Mouse (Mus musculus): Measurements from ENCODE around the gene Tubal3.

The Tubal3 gene

GRCm38 (mm10) chr13:3924483-3924882 is 6.4 kb downstream of the Tubal3 start:
- no peak for DNase-seq (ENCODE audit: low read depth, low spot score)

GRCm38 (mm10) chr13:3925632-3926031 is 7.6 kb downstream of the Tubal3 start:
- no peak for DNase-seq (ENCODE audit: low read depth, low spot score)

- no peak for DNase-seq (ENCODE audit: low read depth, low spot score)
Measured at GRCm38 (mm10) chr13:3926046-3926445, 8.0 kb downstream of the Tubal3 start.

- DNase-seq (ENCODE audit: low read depth, low spot score), result no peak
Measured at GRCm38 (mm10) chr13:3944699-3945098, 26.6 kb downstream of the Tubal3 start.

- DNase-seq (ENCODE audit: low read depth, low spot score), result no peak
Measured at GRCm38 (mm10) chr13:3945249-3945648, 27.2 kb downstream of the Tubal3 start, which contains the start of gene Ucn3. Ucn3 (minus strand) TSS chr13:3945349.

GRCm38 (mm10) chr13:3947267-3947666 is 29.2 kb downstream of the Tubal3 start:
- DNase-seq (ENCODE audit: low read depth, low spot score), result no peak

- DNase-seq (ENCODE audit: low read depth, low spot score), result no peak
Measured at GRCm38 (mm10) chr13:3949477-3949876, 31.4 kb downstream of the Tubal3 start.

GRCm38 (mm10) chr13:3951198-3951914 is 33.3 kb downstream of the Tubal3 start:
- DNase-seq (ENCODE audit: low read depth, low spot score), result no peak

GRCm38 (mm10) chr13:3968849-3969248 is 50.8 kb downstream of the Tubal3 start:
- no peak for DNase-seq (ENCODE audit: low read depth, low spot score)
